Comparison of ENCODE assay signal across 8 mouse cellular contexts in genomic region chr4:129785178-129785577, GRCm38 (mm10). TPM values are rescaled to one million over a fixed set of nuclear protein-coding genes. Genes with fewer than 3 reads are reported as not detected.
DNase-seq lines count a peak whose midpoint lies in the region; ATAC-seq lines count a peak whose summit lies in the region.

No protein-coding gene starts in this region.

- H3K9ac ChIP-seq in liver, embryonic 12.5 days, result no peak overlapping the region

- intact Hi-C loops in heart, postnatal 14 days (cut with DNase I), result loop anchor here (1.0 to 5.0 kb wide), 4 partner anchors 62 to 302 kb away; partner anchors contain the start of gene Spocd1

- H3K27ac ChIP-seq in liver, embryonic 12.5 days, result no peak overlapping the region

- ATAC-seq in liver, embryonic 12.5 days, result no peak
- ATAC-seq in megakaryocyte progenitor cell, adult 5-6 weeks (replicated peaks; ENCODE audit: poor library complexity), result peak; percentile 76

- no peaks in the 10 kb centered on the region for H3K27me3 ChIP-seq in liver, embryonic 12.5 days (replicated peaks)

- under 1% methylated on average over 4 of the region's 4 CpGs for WGBS in liver, embryonic 12.5 days (ENCODE audit: insufficient replicate concordance)

- H3K4me1 ChIP-seq in liver, embryonic 12.5 days, result peaks cover 21% of the 10 kb centered on the region

- peak; percentile 58 for DNase-seq in liver
- peak; percentile 81 to 96 for DNase-seq in adrenal gland, adult (ENCODE audit: inconsistent age in 2 of 2, low spot score in 1 of 2)
- DNase-seq in embryo, embryonic 10.5 days (ENCODE audit: low spot score), result peak; percentile 96
- DNase-seq in heart, postnatal 14 days, result peak; percentile 70 to 81
- peak; percentile 71 to 92 for DNase-seq in layer of hippocampus, postnatal 14 days (ENCODE audit: low spot score in 2 of 2)
- DNase-seq in spleen, postnatal 36 days (ENCODE audit: low spot score in 2 of 2), result peak; percentile 68 to 74

- no peaks in the 10 kb centered on the region for H3K9me3 ChIP-seq in liver, embryonic 12.5 days (replicated peaks)

- H3K4me2 ChIP-seq in liver, embryonic 12.5 days, result no peak overlapping the region

- H3K4me3 ChIP-seq in liver, embryonic 12.5 days, result no peak overlapping the region

- no peaks in the 10 kb centered on the region for H3K36me3 ChIP-seq in liver, embryonic 12.5 days

RNA-seq across cellular contexts. Expression of gene Ptp4a2, which starts 25.8 kb away (rescaled TPM):
- 229 and 244 TPM in 2 replicates for polyA plus RNA-seq in liver, embryonic 12.5 days (2016; fragmentation: Nextera tagmentation; extraction: Ambion mirVana)
- 100 to 1,000 TPM; 212 to 215 TPM for total RNA-seq in heart, postnatal 14 days (2021)
- total RNA-seq in layer of hippocampus, postnatal 14 days (2021), result 100 to 1,000 TPM; 123 to 132 TPM
- total RNA-seq in megakaryocyte progenitor cell, adult 5-6 weeks (2015), result 310 and 335 TPM in 2 replicates
- 303 and 393 TPM in 2 replicates for total RNA-seq in megakaryocyte progenitor cell, adult 5-6 weeks (2017)

RNA-seq across cellular contexts. Expression of gene Khdrbs1, which starts 43.1 kb away (rescaled TPM):
- 59.4 and 60.2 TPM in 2 replicates for polyA plus RNA-seq in liver, embryonic 12.5 days (2016; fragmentation: Nextera tagmentation; extraction: Ambion mirVana)
- 10 to 100 TPM; 44.2 to 49.3 TPM for total RNA-seq in heart, postnatal 14 days (2021)
- total RNA-seq in layer of hippocampus, postnatal 14 days (2021), result 10 to 100 TPM; 83.3 to 85.6 TPM
- total RNA-seq in megakaryocyte progenitor cell, adult 5-6 weeks (2015), result 104 and 118 TPM in 2 replicates
- total RNA-seq in megakaryocyte progenitor cell, adult 5-6 weeks (2017), result 87.7 and 97.3 TPM in 2 replicates
